Mouse (Mus musculus): ENCODE measurements around the gene Olfr1133. TPM values are rescaled to one million over a fixed set of nuclear protein-coding genes. Genes with fewer than 3 reads are reported as not detected.

The Olfr1133 gene
- total and polyA plus RNA-seq, 3 experiments: not detected

DNA sequence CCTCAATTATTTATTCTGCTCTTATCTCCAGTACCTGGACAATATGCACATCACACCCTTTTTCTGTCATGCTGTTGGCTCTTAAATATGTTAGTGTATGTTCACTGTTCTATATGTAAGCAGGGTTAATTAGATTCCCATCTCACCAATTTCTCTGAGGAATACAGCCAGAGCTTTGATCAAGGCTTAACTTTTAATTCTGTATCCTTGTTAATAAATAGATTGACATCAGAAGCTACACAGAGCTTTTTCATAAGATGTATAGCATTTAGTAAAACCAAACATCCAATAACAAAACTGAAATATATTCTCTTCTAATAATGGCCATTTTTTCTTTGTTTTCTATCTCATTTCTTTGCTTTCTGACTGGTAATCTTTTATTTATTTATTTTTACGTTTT is 26.4 kb upstream of the Olfr1133 start, which contains the start of gene Olfr1135:
TSS of gene Olfr1135 (minus strand) at position 101 of the 400 bp plus-strand sequence.
- no peaks in the 10 kb centered on the region for H3K79me2 ChIP-seq (ENCODE audit: control insufficient read depth, insufficient read depth, low read length, poor library complexity)
- no peaks in the 10 kb centered on the region for H3K27me3 ChIP-seq (ENCODE audit: control insufficient read depth in 1 of 2, insufficient read depth in 2 of 2, low read length in 2 of 2)
- H3K27ac ChIP-seq (ENCODE audit: control insufficient read depth, low read depth, low read length): no peak within 1 kb of the TSS
- H3K4me3 ChIP-seq (ENCODE audit: control insufficient read depth in 1 of 2, insufficient read depth in 1 of 2, low read depth in 2 of 2, low read length in 2 of 2): no peak within 1 kb of the TSS
- TF ChIP-seq GATA1 (IDR thresholded peaks at IDR 0.05; ENCODE audit: low read depth, low read length): no peak
- no peak for TF ChIP-seq MYC (IDR thresholded peaks at IDR 0.05; ENCODE audit: low read depth, low read length)
- no peak for TF ChIP-seq ELF1 (IDR thresholded peaks at IDR 0.05; ENCODE audit: low read depth, low read length)
- TF ChIP-seq SMC3 (IDR thresholded peaks at IDR 0.05; ENCODE audit: low read depth, low read length): no peak
- no peak for TF ChIP-seq RAD21 (IDR thresholded peaks at IDR 0.05; ENCODE audit: low read depth, low read length)
- no peak for TF ChIP-seq CHD2 (IDR thresholded peaks at IDR 0.05; ENCODE audit: low read length)
- TF ChIP-seq ETS1 (IDR thresholded peaks at IDR 0.05; ENCODE audit: low read depth, low read length): no peak
- TF ChIP-seq USF1 (IDR thresholded peaks at IDR 0.05; ENCODE audit: low read depth, low read length): no peak
- TF ChIP-seq POLR2AphosphoS2 (IDR thresholded peaks at IDR 0.05; ENCODE audit: low read length): no peak
- TF ChIP-seq ZKSCAN1 (IDR thresholded peaks at IDR 0.05; ENCODE audit: low read depth, low read length): no peak
- TF ChIP-seq EP300 (IDR thresholded peaks at IDR 0.05; ENCODE audit: low read depth in 1 of 2, low read length in 2 of 2): no peak
- no peak for TF ChIP-seq CTCF (IDR thresholded peaks at IDR 0.05 in 2 of 3, conservative IDR thresholded peaks at IDR 0.05 in 1 of 3; ENCODE audit: control insufficient read depth in 1 of 3, insufficient read depth in 1 of 3, low read depth in 2 of 3, low read length in 3 of 3, poor library complexity in 1 of 3, severe bottlenecking in 1 of 3)
- TF ChIP-seq MXI1 (IDR thresholded peaks at IDR 0.05; ENCODE audit: low read depth, low read length): no peak
- TF ChIP-seq TBP (IDR thresholded peaks at IDR 0.05; ENCODE audit: low read depth, low read length): no peak
- TF ChIP-seq KAT2A (conservative IDR thresholded peaks at IDR 0.05; ENCODE audit: low read depth, low read length): no peak
- TF ChIP-seq POLR2A (IDR thresholded peaks at IDR 0.05; ENCODE audit: control insufficient read depth in 1 of 2, insufficient read depth in 1 of 2, low read depth in 1 of 2, low read length in 2 of 2, poor library complexity in 1 of 2): no peak
- TF ChIP-seq E2F4 (IDR thresholded peaks at IDR 0.05; ENCODE audit: borderline replicate concordance, low read depth, low read length): no peak
- no peak for TF ChIP-seq ZMIZ1 (IDR thresholded peaks at IDR 0.05; ENCODE audit: low read depth, low read length)
- no peak for TF ChIP-seq ZNF384 (IDR thresholded peaks at IDR 0.05; ENCODE audit: low read depth, low read length)
- no peaks in the 10 kb centered on the region for H3K9me3 ChIP-seq (replicated peaks; ENCODE audit: insufficient read depth, low read length)
- H3K9ac ChIP-seq (ENCODE audit: control insufficient read depth, low read depth, low read length, poor library complexity, severe bottlenecking): no peak within 1 kb of the TSS
- H3K4me1 ChIP-seq (ENCODE audit: control insufficient read depth in 1 of 2, insufficient read depth in 2 of 2, low read length in 2 of 2): no peaks in the 10 kb centered on the region
- H3K36me3 ChIP-seq (ENCODE audit: control insufficient read depth in 1 of 2, insufficient read depth in 2 of 2, low read length in 2 of 2): no peaks in the 10 kb centered on the region
- DNase-seq (ENCODE audit: low read depth, low spot score): no peak

DNA sequence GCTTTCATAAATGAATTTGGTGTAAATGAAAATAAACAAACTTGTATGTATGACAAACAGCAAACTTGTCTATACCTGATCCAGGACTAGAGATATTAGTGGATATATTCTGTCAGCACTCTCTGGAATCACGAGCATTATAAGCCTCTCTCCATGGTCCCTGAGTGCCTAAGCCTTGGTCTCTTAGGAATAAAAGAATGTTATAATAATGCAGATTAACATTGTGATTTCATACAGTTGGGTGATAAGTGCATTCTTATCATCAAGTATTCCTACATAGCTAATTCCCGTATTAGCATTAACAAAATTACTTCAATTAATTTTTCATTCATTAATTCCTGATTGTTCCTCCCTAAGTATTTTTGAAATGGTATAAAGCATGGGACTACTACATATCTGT is 11.2 kb upstream of the Olfr1133 start, which contains the start of gene Olfr1134:
TSS of gene Olfr1134 (minus strand) at position 101 of the 400 bp plus-strand sequence.
- H3K27ac ChIP-seq (ENCODE audit: control insufficient read depth, low read depth, low read length): no peak within 1 kb of the TSS

More for the DNA sequence above, 11.2 kb upstream of the Olfr1133 start, which contains the start of gene Olfr1134:
- no peaks in the 10 kb centered on the region for H3K4me1 ChIP-seq (ENCODE audit: control insufficient read depth in 1 of 2, insufficient read depth in 2 of 2, low read length in 2 of 2)
- H3K27me3 ChIP-seq (ENCODE audit: control insufficient read depth in 1 of 2, insufficient read depth in 2 of 2, low read length in 2 of 2): no peaks in the 10 kb centered on the region
- no peak within 1 kb of the TSS for H3K9ac ChIP-seq (ENCODE audit: control insufficient read depth, low read depth, low read length, poor library complexity, severe bottlenecking)
- DNase-seq (ENCODE audit: low read depth, low spot score): no peak
- no peaks in the 10 kb centered on the region for H3K36me3 ChIP-seq (ENCODE audit: control insufficient read depth in 1 of 2, insufficient read depth in 2 of 2, low read length in 2 of 2)
- no peak within 1 kb of the TSS for H3K4me3 ChIP-seq (ENCODE audit: control insufficient read depth in 1 of 2, insufficient read depth in 1 of 2, low read depth in 2 of 2, low read length in 2 of 2)
- no peak for TF ChIP-seq CHD1 (IDR thresholded peaks at IDR 0.05; ENCODE audit: low read depth, low read length)
- TF ChIP-seq MYB (IDR thresholded peaks at IDR 0.05; ENCODE audit: low read depth, low read length): no peak
- TF ChIP-seq ZKSCAN1 (IDR thresholded peaks at IDR 0.05; ENCODE audit: low read depth, low read length): no peak
- no peak for TF ChIP-seq NRF1 (IDR thresholded peaks at IDR 0.05; ENCODE audit: insufficient read depth, low read depth, low read length, poor library complexity, severe bottlenecking)
- TF ChIP-seq NELFE (IDR thresholded peaks at IDR 0.05; ENCODE audit: low read depth, low read length): no peak
- TF ChIP-seq TAL1 (IDR thresholded peaks at IDR 0.05; ENCODE audit: low read length): no peak
- no peak for TF ChIP-seq RAD21 (IDR thresholded peaks at IDR 0.05; ENCODE audit: low read depth, low read length)
- no peak for TF ChIP-seq JUND (IDR thresholded peaks at IDR 0.05; ENCODE audit: low read depth, low read length)
- no peak for TF ChIP-seq BHLHE40 (IDR thresholded peaks at IDR 0.05; ENCODE audit: borderline replicate concordance, low read depth, low read length)
- no peak for TF ChIP-seq ELF1 (IDR thresholded peaks at IDR 0.05; ENCODE audit: low read depth, low read length)
- no peak for TF ChIP-seq ZC3H11A (IDR thresholded peaks at IDR 0.05; ENCODE audit: low read depth, low read length)
- no peak for TF ChIP-seq MYC (IDR thresholded peaks at IDR 0.05; ENCODE audit: low read depth, low read length)
- no peak for TF ChIP-seq TCF12 (IDR thresholded peaks at IDR 0.05; ENCODE audit: low read depth, low read length)
- TF ChIP-seq SIN3A (IDR thresholded peaks at IDR 0.05; ENCODE audit: low read length): no peak
- TF ChIP-seq E2F4 (IDR thresholded peaks at IDR 0.05; ENCODE audit: borderline replicate concordance, low read depth, low read length): no peak
- H3K9me3 ChIP-seq (replicated peaks; ENCODE audit: insufficient read depth, low read length): no peaks in the 10 kb centered on the region
- no peaks in the 10 kb centered on the region for H3K79me2 ChIP-seq (ENCODE audit: control insufficient read depth, insufficient read depth, low read length, poor library complexity)
